Mouse (Mus musculus): Measurements from ENCODE around the gene Fcnb.

Fcnb gene

GRCm38 (mm10) chr2:28032469-28032868 lies 52.2 kb downstream of the Fcnb start:
- no peak for DNase-seq (ENCODE audit: low spot score in 2 of 2)

DNA sequence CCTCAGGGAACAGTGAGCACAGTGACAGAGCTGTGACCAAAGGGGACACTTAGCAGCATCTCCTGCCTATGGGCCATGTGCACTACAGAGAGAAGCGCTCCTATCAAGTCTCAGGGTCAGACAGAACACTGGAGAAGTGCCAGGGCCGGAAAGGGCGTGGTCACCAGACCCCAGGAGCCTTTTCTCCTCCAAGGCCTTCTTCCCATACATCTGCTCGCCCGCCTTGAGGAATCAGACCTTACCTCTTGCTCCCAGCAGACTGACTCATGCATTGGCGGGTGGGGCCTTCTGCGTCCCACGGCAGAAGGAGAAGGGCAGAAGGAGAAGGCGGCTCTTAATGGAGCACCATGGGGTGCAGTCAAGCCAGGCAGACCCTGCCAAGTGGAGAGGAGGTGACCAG lies 52.8 kb downstream of the Fcnb start:
- no peak for DNase-seq (ENCODE audit: low spot score in 2 of 2)

Data from spleen, postnatal 14 days (tissue).